Mouse (Mus musculus) urinary bladder, adult 18-20 months (tissue): ENCODE data around the gene Pole.

Source experiments
- DNase-seq, 2 experiments: peaks; one replicate each; pipeline ENCODE4 v3.0.0; 2022; ENCODE audit warnings: low spot score in 2 of 2, mixed read lengths in 2 of 2

Gene Pole

DNA sequence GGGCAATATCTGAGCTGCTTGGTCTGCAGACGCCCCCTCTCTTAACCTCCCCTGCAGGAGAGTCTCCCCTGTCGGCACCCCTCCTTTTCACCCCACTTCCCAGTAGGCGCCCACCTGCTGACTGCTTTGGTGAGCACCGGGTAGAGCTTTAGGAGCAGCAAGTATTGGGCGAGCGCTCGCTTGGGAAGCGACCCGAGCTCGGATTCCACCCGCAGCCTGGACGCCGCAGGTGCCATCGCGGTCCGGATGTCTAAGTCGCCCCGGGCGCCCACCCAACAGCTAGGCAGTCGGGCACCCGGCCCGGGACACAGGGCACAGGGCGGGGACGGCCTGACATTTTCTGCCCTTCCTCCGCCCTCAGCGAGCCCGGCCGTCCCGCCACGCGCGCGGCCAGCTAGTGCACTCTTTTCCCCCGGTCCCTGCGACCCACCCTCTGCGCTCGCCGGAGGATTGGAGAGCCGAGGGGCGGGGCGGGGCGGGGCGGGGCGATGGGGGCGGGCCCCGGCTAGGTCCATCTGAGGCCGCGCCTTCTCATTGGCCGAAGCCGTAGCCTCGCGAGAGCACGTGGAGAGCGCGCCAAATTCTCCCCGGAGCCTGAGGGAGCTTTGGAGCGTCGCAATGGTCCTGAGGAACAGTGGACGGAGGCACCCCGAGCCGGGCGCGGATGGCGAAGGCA is at the start of gene Pole, which contains the start of gene Pxmp2:
Gene Pole (plus strand): TSS at position 537 of the 676 bp plus-strand sequence.
Gene Pxmp2 (minus strand): TSS at position 417 of the 676 bp plus-strand sequence.
- DNase-seq, result peak; percentile 83 to 87

GRCm38 (mm10) chr5:110244091-110244490 is 42.0 kb upstream of the Pole start:
- peak; percentile 33 to 43 for DNase-seq

DNA sequence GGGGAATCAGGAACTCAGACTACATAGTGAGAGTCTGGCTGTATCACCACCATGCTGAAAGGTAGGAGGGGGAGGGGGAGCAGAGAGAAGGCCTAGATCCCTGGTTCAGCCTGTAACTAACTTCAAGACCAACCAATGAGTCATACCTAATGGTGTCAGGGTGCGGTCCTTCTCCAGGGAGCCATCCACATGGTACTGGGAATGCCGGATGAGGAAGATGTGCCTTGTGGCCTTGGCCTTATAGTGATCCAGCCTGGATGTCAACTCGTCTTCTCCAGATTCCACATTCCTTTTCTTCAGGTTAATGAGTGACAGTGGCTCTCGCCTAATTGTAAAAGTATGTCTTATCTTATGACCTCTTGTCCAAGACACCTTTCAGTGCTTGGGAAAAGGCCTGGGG is 19.2 kb upstream of the Pole start:
- no peak for DNase-seq

- DNase-seq, result peak; percentile 74 to 80
These were observed 16.7 kb upstream of the Pole start, which contains the start of gene Pgam5 for GRCm38 (mm10) chr5:110269141-110270101. Pgam5 (minus strand) TSS chr5:110269913.

DNA sequence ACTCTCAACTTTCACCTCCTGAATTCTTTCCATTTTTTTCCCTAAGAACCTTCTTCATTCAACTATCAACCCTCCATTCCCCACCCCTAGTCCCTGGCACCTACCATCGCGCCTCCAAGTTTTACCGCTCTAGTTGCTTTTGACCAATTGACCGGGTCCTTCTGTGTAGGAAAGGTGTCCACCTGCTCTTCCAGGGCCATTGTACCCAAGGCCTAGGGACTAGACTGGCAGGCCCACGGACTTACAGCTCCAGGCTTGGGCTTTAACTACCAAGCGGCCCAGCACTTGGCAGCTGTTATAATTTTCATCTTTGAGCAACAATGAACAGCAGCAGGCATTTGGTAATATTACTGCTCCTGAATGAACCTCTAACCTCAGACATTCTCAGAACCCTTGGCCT is 15.9 kb upstream of the Pole start:
- no peak for DNase-seq

GRCm38 (mm10) chr5:110274147-110274546 is 12.0 kb upstream of the Pole start:
- no peak for DNase-seq

DNA sequence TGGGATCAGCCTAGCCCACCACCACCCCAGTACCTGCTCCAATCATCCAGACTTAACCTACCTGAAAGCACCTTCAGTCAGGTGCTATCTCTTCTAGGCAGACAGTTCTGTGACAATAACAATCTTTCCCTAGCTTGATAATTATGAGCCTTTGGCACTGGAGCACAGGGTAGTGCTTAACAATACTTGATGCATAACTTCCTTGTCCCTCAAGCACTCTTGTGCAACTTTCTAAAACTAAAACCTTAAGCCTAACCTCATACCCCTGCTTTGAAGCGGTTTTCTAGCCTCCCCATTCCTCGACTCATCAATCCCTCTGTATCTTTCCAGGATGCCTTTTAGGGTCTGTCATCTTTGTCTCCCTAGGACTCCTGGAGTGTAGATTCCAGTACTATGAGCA is 11.3 kb upstream of the Pole start:
- no peak for DNase-seq

- DNase-seq, result no peak
These were observed 9.7 kb upstream of the Pole start for GRCm38 (mm10) chr5:110276391-110276790.

GRCm38 (mm10) chr5:110276910-110277309 is 9.2 kb upstream of the Pole start:
- DNase-seq, result no peak

GRCm38 (mm10) chr5:110281984-110282383 is 4.1 kb upstream of the Pole start:
- DNase-seq, result no peak

DNA sequence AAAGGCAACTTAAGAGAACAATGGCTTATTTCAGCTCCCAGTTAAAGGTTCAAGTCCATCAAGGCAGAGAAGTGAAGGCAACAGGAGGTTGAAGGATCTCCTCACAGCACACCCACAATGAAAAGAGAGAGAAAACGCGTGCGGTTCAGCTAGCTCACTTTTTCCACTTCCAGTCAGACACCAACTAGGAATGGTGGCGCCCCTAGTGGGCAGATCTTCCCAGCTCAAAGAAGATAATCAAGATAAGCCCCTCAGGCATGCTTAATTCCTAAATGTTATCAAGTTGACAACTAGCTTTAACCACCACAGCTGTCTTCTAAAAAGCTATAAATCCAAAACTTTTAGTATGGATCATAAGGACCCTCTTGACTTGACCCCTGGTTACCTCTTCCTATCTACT is 1.6 kb upstream of the Pole start:
- DNase-seq, result peak in 1 of 2 experiments; percentile 25

DNA sequence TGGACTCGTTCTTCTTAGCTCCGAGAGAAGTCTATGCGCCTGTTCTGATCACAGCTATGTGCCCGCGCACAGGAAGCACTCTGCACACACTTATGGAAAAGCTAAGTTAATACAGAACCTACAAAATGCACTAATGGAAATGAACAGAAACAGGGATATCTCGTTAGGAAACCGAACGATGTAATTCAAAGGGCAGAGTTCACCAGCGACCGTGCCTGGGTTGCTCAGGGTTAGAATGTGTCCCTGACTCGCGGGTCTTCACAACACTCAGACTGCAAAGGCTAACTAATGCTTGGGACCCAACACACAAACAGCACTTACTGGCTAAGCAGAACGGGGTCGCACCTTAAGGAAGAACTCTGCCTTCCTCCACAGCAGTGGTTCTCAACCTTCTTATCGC is 950 bp upstream of the Pole start:
- peak in 1 of 2 experiments; percentile 12 for DNase-seq

DNA sequence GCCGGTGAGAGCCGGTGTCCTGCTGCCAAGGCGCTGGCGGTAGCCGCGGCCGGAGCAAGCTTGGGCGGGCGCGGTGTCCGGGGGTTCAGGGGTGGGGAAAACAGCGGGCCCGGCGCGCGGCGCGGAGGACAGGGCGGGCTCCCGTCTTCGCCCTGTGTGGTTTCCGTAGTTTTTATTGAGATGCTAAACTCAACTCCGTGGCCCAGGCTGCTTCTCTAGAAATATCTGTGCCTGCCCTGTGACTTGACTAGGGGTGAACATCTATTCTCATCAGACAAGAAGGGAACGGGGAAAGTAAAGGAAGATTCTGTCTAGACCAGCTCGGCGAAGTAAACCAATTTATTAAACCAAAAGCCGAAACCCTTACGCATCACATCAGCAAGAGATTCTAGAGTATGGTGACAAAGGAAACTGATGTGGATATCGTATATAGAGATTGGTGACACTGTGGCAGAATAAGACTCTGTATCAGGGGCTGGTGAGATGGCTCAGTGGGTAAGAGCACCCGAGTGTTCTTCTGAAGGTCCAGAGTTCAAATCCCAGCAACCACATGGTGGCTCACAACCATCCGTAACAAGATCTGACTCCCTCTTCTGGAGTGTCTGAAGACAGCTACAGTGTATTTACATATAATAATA is 459 bp downstream of the Pole start:
- no peak for DNase-seq

DNA sequence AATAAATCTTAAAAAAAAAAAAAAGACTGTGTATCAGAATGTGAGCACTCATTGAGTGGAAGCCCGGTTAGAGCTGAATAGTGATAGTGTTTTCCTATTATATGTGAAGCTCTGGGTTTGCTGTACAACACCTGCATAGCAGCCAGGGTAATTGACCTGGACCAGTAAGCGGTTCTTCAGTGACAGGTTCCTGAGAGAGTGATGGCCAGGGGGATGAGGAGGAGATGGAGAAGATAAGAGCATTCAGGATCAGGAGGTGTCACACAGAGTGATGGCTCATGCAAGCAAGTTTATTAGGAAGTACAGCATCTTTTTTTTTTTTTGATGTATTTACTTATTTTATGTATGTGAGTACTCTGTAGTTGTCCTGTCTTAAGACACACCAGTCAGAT is 974 bp downstream of the Pole start:
- no peak for DNase-seq

DNA sequence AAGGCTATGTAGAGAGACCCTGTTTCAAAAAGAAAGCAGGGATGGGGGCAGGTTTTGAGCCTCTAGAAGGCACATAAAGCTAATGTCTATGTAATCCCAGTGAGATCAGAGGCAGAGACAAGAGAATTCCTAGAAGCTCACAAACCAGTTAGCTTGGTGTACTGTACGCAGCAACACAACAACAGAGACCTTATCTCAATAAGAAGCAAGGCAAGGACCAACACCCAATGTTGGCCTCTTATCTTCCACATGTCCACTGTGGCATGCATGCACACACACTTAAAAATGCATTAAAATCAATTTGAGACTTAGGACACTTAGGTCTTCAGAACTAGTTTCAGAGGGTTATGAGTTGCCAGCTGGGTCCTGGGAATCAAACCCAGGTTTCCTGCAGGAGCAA is 5.5 kb downstream of the Pole start:
- DNase-seq, result no peak

DNA sequence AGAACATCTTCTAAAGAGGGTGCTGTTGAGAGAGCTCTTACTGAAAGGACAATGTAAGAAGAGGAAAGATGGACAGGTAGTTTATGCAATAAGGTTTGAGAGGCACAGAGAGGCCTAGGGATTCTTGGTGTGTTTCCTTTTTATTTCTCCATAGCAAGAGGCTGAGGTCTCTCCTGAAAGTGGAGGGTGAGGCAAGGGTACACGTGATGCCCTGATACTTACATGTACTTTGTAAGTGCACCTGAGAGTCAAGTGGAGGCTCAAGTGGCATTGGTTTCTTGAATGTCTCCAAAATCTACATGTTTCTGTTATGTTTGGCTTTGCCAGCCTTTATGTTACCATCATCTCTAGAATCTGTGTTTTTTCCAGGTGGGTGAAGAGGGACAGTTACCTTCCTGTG is 10.5 kb downstream of the Pole start:
- no peak for DNase-seq

DNA sequence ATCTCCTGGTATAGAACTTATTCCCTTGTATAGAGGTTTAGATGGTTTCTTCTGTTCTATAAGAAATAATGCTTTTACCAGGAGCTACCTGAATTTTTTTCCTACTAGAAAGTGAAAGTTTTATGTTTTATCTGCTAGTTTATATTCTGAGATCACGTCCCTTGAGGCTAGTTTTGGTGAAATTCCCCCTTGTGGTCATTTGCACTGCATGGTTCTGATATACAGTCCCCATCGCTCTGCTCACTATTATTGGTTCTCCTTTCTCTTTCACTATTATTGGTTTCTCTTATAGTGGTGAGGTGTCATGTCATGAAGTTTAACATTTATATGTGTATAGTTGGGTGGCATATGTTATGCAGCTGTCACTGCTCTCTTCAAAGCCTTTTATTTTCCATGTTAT is 14.5 kb downstream of the Pole start:
- DNase-seq, result no peak

GRCm38 (mm10) chr5:110308861-110309260 is 22.8 kb downstream of the Pole start:
- no peak for DNase-seq

- no peak for DNase-seq
These were observed 27.0 kb downstream of the Pole start for GRCm38 (mm10) chr5:110313127-110313526.

DNA sequence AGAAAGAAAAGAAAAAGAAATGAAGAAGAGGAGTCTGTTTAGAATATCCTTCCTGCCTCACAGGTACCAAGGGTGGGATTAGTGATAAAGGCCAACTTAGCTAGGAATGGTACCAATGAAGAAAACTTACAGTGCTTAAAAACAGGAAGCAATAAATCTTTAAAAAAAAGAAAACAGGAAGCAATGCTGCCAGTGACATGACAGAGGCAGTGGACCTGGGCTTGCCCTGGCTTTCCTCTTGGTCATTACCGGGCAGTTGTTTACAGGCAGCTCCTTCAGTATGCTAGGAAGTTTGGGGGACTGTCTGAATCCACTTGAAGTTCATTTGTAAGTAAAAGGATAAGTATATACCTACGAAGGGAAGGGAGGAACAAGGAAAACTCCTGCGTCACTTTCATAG is 44.4 kb downstream of the Pole start:
- DNase-seq, result no peak

- no peak for DNase-seq
These were observed 52.7 kb downstream of the Pole start for GRCm38 (mm10) chr5:110338792-110339191.

GRCm38 (mm10) chr5:110342648-110343284 is 56.7 kb downstream of the Pole start, which contains the start of gene P2rx2:
P2rx2 (minus strand) TSS chr5:110343212.
- peak; percentile 52 to 58 for DNase-seq
